Mouse (Mus musculus) adrenal gland (tissue): ENCODE measurements around the gene Krtap28-10.
"Not testable (repeated sequence)": the region's sequence is repeated elsewhere in the genome, so short reads cannot be mapped to it uniquely, and the experiment has no call there.

Source experiments
- intact Hi-C: fragments of 180-260 bp; cut with DNase I; formaldehyde crosslinking; loops from one replicate; pipeline ENCODE4 v1.15.1; 2025

The Krtap28-10 gene

DNA sequence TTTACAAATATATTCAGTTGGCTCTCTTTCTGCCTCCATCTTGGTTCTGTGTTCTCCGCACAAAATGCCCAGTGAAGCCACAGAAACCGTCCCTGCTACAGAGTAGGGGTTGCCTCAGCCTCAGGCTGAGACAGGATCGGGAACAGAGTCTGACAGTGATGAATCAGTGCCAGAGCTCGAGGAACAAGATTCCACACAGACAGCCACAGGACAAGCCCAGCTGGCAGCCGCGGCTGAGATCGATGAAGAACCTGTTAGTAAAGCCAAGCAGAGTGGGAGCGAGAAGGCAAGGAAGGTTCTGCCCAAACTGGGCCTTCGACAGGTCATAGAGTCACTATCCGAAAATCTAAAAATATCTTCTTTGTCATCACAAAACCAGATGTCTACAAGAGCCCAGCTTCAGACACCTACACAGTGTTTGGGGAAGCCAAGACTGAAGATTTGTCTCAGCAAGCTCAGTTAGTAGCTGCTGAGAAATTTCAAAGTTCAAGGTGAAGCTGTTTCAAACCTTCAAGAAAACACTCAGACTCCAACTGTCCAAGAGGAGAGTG is 26.9 kb downstream of the Krtap28-10 start:
- intact Hi-C loops = no loop called here

DNA sequence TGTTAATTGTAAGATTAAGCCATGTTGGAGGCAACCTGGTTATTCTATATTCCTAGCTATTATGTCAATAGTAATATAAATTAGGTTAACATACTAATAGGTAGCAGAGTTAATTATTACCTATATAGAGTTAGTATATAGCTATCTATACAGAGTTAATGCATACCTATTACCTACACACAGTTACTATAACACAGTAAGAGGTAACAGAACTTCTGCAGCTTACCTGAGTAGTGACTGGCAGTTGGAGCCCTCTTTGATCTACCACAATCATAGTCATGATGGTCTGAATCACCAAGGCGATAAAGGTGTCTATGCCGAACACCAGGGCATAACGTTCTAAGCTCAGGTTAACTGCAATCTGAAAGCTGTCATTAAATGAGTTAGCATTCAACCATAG is 27.8 kb downstream of the Krtap28-10 start:
- intact Hi-C loops = no loop called here

GRCm38 (mm10) chr1:83007471-83007870 is 34.8 kb downstream of the Krtap28-10 start:
- intact Hi-C loops = no loop called here

DNA sequence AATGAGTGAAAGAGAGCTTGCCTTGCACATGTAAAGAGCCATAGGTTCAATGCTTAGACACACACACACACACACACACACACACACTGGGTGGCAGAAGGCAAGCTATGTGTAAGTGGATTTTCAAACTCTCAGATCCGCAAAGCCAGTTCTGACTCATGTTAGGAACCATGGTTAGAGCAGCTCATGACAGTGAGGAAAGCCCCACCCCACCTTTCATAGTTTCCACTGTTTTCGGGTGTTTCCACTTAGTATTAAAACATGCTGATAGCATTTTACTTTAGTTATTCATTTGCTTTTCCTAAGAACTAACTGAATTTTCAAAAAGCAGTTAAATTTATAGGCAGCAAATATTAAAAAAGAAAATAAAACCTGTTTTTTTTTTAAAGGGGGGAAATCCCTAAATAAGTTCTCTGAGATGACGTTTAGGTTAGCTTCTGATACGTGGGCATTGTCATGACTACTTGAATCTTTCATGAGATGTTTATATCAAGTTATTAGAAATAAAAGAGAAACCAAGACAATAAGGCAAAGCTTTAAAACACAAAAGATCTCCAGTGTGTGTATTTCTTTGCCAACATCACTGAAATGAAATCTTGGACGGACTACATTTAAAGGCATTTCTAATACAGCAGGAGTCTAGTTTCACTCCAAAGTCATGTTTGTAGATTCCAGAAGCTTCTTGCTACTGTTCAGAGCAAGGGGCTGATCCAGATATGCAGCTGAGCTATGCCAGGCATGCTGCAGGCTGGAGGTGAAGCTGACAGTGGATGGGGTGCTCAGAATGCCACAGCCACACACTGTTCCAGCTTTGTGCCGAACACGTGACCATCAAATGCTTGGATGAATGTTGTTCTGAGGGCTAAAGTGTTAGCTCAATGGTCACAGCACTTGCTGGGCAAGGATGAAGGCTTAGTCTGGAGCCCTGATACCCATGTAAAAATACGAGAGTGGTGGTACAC is 35.8 kb downstream of the Krtap28-10 start:
- intact Hi-C loops = no loop called here

DNA sequence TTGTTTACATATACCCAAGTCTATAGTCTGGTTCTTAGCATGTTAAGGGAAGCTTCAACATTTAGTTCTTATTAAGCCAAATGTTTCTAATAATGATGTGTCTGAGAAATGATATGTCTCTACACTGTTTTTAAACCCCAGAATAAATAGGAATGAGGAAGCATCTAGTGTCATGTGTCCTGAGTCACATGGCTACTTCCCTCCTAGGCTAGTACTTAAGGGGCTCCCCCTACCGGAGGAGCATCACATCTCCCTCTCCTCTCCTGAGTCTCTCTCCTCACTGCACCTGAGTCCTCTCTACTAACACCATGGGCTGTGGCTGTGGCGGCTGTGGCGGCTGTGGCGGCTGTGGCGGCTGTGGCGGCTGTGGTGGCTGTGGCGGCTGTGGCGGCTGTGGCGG is 42.0 kb downstream of the Krtap28-10 start, which contains the start of gene Gm47959:
Gene Gm47959 (plus strand): TSS at position 243 of the 400 bp plus-strand sequence.
- intact Hi-C loops = not testable (repeated sequence)

GRCm38 (mm10) chr1:82993947-82994346 is 48.3 kb downstream of the Krtap28-10 start:
- intact Hi-C loops = no loop called here

DNA sequence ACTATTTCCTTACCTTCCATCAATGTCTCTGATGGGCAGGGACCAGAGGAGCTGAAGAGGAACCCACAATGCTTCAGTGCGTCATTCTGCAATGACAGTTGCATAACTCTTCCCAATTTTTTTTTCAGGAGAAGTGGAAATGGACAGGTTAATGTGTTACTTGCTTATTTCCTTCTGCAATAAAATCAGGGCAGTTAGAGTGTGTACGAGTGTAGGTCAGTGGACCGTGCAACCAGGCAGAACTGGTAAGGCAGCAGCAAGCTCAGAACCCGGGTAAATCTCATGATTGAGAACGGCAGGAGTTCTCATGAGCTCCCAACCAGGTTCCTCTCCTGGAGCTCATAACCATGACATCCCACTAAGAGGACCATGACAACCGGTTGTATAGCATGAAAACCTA is 50.2 kb downstream of the Krtap28-10 start:
- intact Hi-C loops = no loop called here

DNA sequence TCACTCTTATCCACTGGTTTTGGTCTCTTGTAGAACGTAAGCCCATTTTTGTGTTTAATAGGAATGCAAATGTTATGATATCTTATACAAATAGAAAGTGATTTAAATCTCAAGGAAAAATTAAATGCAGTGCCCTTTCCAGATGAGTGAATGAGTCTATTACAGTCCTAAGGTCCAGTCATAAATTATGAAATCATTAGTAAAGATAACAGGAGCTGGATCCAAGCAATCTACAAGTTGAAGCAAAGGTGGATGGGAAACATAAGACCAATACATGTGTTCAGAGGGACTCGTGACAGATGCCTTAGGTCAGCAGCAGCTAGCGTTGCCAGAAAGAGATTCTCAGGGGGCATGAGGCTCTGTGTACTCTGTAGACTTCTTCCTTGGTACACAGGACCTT is 50.7 kb downstream of the Krtap28-10 start:
- intact Hi-C loops = no loop called here
